Comparison of ENCODE assay signal across 12 mouse cellular contexts in genomic region chr7:12913556-12913955, GRCm38 (mm10). TPM values are rescaled to one million over a fixed set of nuclear protein-coding genes. Genes with fewer than 3 reads are reported as not detected.
DNase-seq lines count a peak whose midpoint lies in the region; ATAC-seq and TF ChIP-seq lines count a peak whose summit lies in the region.
"Had no signal": no experiment of that assay in that cellular context is flagged by ENCODE, and none has a peak within 500 bp of the region (broad histone marks: within the 10 kb centered on the region; RNA-seq: fewer than 3 reads in every experiment).

No protein-coding gene starts in this region.

- H3K4me3 ChIP-seq in intestine, postnatal 0 days (ENCODE audit: low read depth, low read length) = no peak overlapping the region
- no peak overlapping the region for H3K4me3 ChIP-seq in intestine, embryonic 15.5 days (replicated peaks)
- H3K4me3 ChIP-seq in spleen, adult 2 months (ENCODE audit: extremely low read depth, insufficient read depth, insufficient read length) = no peak overlapping the region
- H3K4me3 ChIP-seq: heart, embryonic 12.5 days; limb, embryonic 15.5 days had no signal

- H3K27me3 ChIP-seq in intestine, postnatal 0 days (replicated peaks; ENCODE audit: control insufficient read depth, insufficient read depth, low read length) = no peaks in the 10 kb centered on the region
- H3K27me3 ChIP-seq in intestine, embryonic 15.5 days (replicated peaks) = no peaks in the 10 kb centered on the region
- no peaks in the 10 kb centered on the region for H3K27me3 ChIP-seq in spleen, adult 2 months (ENCODE audit: control insufficient read depth, insufficient read depth, low read length)
- H3K27me3 ChIP-seq: heart, embryonic 12.5 days; limb, embryonic 15.5 days had no signal

- 0 out of 2 replicates have a peak, but pooled peaks cover 3% of the 10 kb centered on the region for H3K4me1 ChIP-seq in intestine, postnatal 0 days (replicated peaks; ENCODE audit: control insufficient read depth, insufficient read depth, low read length)
- peaks cover 4% of the 10 kb centered on the region; the same call in 1 of the 2 replicates for H3K4me1 ChIP-seq in intestine, embryonic 15.5 days (replicated peaks)
- H3K4me1 ChIP-seq in spleen, adult 2 months (ENCODE audit: control insufficient read depth, insufficient read depth, insufficient read length) = no peaks in the 10 kb centered on the region; the same call in 1 of the 2 replicates

- ATAC-seq in intestine, postnatal 0 days = no peak
- ATAC-seq in intestine, embryonic 15.5 days = no peak
- ATAC-seq: activated CD4-positive, CD25-positive, alpha-beta regulatory T cell, adult 4 months had no signal

- TF ChIP-seq CTCF in intestine, postnatal 0 days (IDR thresholded peaks at IDR 0.05; ENCODE audit: low read depth) = peak; percentile 72
- peak; percentile 13; the same call in 1 of the 2 replicates for TF ChIP-seq CTCF in spleen, adult 2 months (IDR thresholded peaks at IDR 0.05; ENCODE audit: extremely low read depth, insufficient read depth, insufficient read length, insufficient replicate concordance)

- no peak overlapping the region for H3K9ac ChIP-seq in intestine, postnatal 0 days (ENCODE audit: low read depth, low read length)
- H3K9ac ChIP-seq in intestine, embryonic 15.5 days = no peak overlapping the region
- H3K9ac ChIP-seq: heart, embryonic 12.5 days; limb, embryonic 15.5 days had no signal

- DNase-seq in spleen, adult 2 months (ENCODE audit: low read depth in 1 of 2, low spot score in 2 of 2) = no peak
- DNase-seq in spleen, postnatal 36 days (ENCODE audit: low spot score in 2 of 2) = no peak
- peak; percentile 53 for DNase-seq in R1 (ENCODE audit: low read depth, low spot score)
- DNase-seq in retina, postnatal 1 day = peak; percentile 46
- no peak for DNase-seq in urinary bladder, adult 18-20 months (ENCODE audit: low spot score in 2 of 2)
- DNase-seq: cerebellum, adult 8-10 months; right cerebral cortex, adult 18-20 months had no signal

- no peak for TF ChIP-seq POLR2A in spleen, adult 2 months (IDR thresholded peaks at IDR 0.05; ENCODE audit: low read depth, low read length)

- H3K9me3 ChIP-seq in intestine, postnatal 0 days (ENCODE audit: control insufficient read depth) = no peaks in the 10 kb centered on the region
- H3K9me3 ChIP-seq in intestine, embryonic 15.5 days = no peaks in the 10 kb centered on the region
- H3K9me3 ChIP-seq: heart, embryonic 12.5 days; limb, embryonic 15.5 days had no signal

- no peak overlapping the region for H3K27ac ChIP-seq in intestine, postnatal 0 days (ENCODE audit: low read depth, low read length)
- H3K27ac ChIP-seq in intestine, embryonic 15.5 days = no peak overlapping the region
- H3K27ac ChIP-seq in spleen, adult 2 months (ENCODE audit: insufficient read depth, low read length) = no peak overlapping the region
- H3K27ac ChIP-seq: limb, embryonic 15.5 days had no signal

- 0 out of 2 replicates have a peak, but pooled peaks cover 4% of the 10 kb centered on the region for H3K36me3 ChIP-seq in intestine, postnatal 0 days (ENCODE audit: control insufficient read depth, insufficient read depth)
- H3K36me3 ChIP-seq in intestine, embryonic 15.5 days = no peaks in the 10 kb centered on the region
- H3K36me3 ChIP-seq in spleen, adult 2 months (ENCODE audit: control insufficient read depth, insufficient read depth, low read length) = no peaks in the 10 kb centered on the region

- H3K4me2 ChIP-seq in intestine, postnatal 0 days (replicated peaks; ENCODE audit: low read depth) = no peak overlapping the region
- no peak overlapping the region for H3K4me2 ChIP-seq in intestine, embryonic 15.5 days (replicated peaks)
- H3K4me2 ChIP-seq: heart, embryonic 12.5 days; limb, embryonic 15.5 days had no signal

RNA-seq across cellular contexts. Expression of gene Rps5, which starts 8.5 kb away (rescaled TPM):
- polyA plus RNA-seq in intestine, postnatal 0 days (2015; fragmentation: Nextera tagmentation; extraction: Ambion mirVana) = 555 and 561 TPM in 2 replicates
- polyA plus RNA-seq in intestine, embryonic 15.5 days (2015; fragmentation: Nextera tagmentation; extraction: Ambion mirVana) = 1,008 and 1,147 TPM in 2 replicates
- polyA plus RNA-seq in spleen, adult 2 months (2012; rRNA removed) = 2,106 and 2,648 TPM in 2 replicates

RNA-seq across cellular contexts. Expression of gene Rnf225, which starts 13.7 kb away (rescaled TPM):
- 0.05 and 0.09 TPM in 2 replicates for polyA plus RNA-seq in intestine, postnatal 0 days (2015; fragmentation: Nextera tagmentation; extraction: Ambion mirVana)
- polyA plus RNA-seq in intestine, embryonic 15.5 days (2015; fragmentation: Nextera tagmentation; extraction: Ambion mirVana) = 0.33 and 0.47 TPM in 2 replicates
- 0.21 and 0.31 TPM in 2 replicates for polyA plus RNA-seq in spleen, adult 2 months (2012; rRNA removed)
- polyA plus RNA-seq: activated CD4-positive, CD25-positive, alpha-beta regulatory T cell, adult 4 months had no signal

RNA-seq across cellular contexts. Expression of gene Zscan22, which starts 15.9 kb away (rescaled TPM):
- polyA plus RNA-seq in intestine, postnatal 0 days (2015; fragmentation: Nextera tagmentation; extraction: Ambion mirVana) = 4.0 and 4.4 TPM in 2 replicates
- polyA plus RNA-seq in intestine, embryonic 15.5 days (2015; fragmentation: Nextera tagmentation; extraction: Ambion mirVana) = 12.2 and 12.7 TPM in 2 replicates
- 6.8 and 7.1 TPM in 2 replicates for polyA plus RNA-seq in spleen, adult 2 months (2012; rRNA removed)

RNA-seq across cellular contexts. Expression of gene Zfp128, which starts 32.6 kb away (rescaled TPM):
- polyA plus RNA-seq in intestine, postnatal 0 days (2015; fragmentation: Nextera tagmentation; extraction: Ambion mirVana) = 0.97 and 1.2 TPM in 2 replicates
- polyA plus RNA-seq in intestine, embryonic 15.5 days (2015; fragmentation: Nextera tagmentation; extraction: Ambion mirVana) = 3.1 and 3.3 TPM in 2 replicates
- 0.65 and 0.85 TPM in 2 replicates for polyA plus RNA-seq in spleen, adult 2 months (2012; rRNA removed)

RNA-seq across cellular contexts. Expression of gene Zfp324, which starts 52.1 kb away (rescaled TPM):
- polyA plus RNA-seq in intestine, postnatal 0 days (2015; fragmentation: Nextera tagmentation; extraction: Ambion mirVana) = 4.0 and 4.1 TPM in 2 replicates
- polyA plus RNA-seq in intestine, embryonic 15.5 days (2015; fragmentation: Nextera tagmentation; extraction: Ambion mirVana) = 8.3 and 8.6 TPM in 2 replicates
- 3.7 and 4.7 TPM in 2 replicates for polyA plus RNA-seq in spleen, adult 2 months (2012; rRNA removed)

Comparison
In these comparisons a context has a peak if more than half of its experiments do, and no peak if none do; other contexts are left out.
1. DNase-seq: peak in R1 (single experiment) and retina, postnatal 1 day (single experiment); none in spleen, adult 2 months (0 of 2), spleen, postnatal 36 days (0 of 2) and urinary bladder, adult 18-20 months (0 of 2).